Mouse (Mus musculus) ES-Bruce4 (cell line): Measurements from ENCODE around the gene Neurl2.

Experiments used
- CTCF ChIP-seq: IDR thresholded peaks from one replicate; pipeline ENCODE4 v1.8.1; 2011; ENCODE audit warnings: low read depth, low read length
- EP300 ChIP-seq: IDR thresholded peaks from 2 replicates; pipeline ENCODE4 v1.6.1; 2011; ENCODE audit warnings: low read depth, low read length; ENCODE audit not compliant: insufficient read depth
- POLR2A ChIP-seq: IDR thresholded peaks from one replicate; pipeline ENCODE4 v1.8.1; 2011; ENCODE audit warnings: low read length; ENCODE audit not compliant: insufficient read depth

DNA sequence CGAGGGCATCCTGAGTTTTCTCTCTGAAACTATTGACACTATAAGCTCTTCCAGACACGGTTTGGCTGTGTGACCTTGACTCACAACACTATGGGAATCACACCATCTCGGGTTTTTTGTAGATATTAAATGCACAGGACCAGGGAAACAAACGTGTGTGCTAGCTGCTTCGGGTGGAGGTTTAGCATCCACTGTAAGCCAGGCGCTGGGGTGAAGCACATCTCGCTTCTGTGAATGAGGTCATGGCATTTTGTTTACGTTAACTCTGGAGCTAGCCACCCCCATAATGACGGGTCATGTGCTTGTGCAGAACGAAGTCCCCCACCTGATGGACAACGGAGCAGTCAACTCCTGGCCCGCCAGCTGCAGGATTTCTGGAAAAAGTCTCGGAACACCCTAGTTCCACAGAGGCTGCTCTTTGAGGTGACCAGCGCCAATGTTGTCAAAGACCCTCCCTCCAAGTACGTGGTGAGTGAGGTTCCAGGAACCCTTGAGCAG is 46.8 kb downstream of the Neurl2 start:
- TF ChIP-seq POLR2A = no peak
- TF ChIP-seq CTCF = no peak
- TF ChIP-seq EP300 = no peak
